Mouse (Mus musculus): ENCODE data around the gene Olfr1212.

The Olfr1212 gene

DNA sequence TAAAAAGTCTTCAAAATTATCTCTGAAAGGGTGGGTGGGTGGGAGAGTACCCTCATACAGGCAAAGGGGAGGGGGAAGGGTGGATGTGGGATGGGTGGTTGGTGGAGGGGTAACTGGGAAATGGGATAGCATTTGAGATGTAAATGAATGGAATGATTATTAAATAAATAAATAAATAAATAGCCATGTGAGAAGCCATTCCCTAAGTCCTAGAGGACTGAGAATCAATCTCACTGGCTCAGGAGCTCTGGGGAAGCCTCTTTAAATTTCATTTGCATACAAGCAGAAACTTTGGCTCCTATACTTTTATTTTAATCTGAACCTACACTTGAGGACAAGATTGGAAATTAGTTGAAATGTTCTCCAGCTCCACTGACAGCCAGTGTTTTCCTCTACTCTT is at the start of gene Olfr1212:
Olfr1212 (plus strand) TSS at position 301 of the 400 bp plus-strand sequence.
- DNase-seq = no peak

DNA sequence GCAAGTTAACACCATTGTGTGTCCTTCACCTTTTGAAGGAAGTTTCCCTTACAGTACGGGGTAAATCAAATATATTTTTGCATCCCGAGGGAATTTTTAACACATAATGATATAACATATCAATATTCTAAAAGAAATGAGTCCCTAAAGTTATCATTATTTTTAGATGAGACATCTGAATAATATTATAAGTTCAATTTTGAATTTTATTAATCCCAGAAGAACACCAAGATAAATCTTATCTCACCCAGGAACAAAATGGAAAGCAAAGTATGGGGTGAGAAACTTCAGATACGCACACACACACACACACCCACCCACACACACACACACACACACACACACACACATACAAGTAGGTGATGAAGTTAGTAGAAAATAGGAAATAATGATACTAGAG is 38.7 kb upstream of the Olfr1212 start, which contains the start of gene Olfr1209:
Olfr1209 (minus strand) TSS at position 101 of the 400 bp plus-strand sequence.
- no peak for DNase-seq

DNA sequence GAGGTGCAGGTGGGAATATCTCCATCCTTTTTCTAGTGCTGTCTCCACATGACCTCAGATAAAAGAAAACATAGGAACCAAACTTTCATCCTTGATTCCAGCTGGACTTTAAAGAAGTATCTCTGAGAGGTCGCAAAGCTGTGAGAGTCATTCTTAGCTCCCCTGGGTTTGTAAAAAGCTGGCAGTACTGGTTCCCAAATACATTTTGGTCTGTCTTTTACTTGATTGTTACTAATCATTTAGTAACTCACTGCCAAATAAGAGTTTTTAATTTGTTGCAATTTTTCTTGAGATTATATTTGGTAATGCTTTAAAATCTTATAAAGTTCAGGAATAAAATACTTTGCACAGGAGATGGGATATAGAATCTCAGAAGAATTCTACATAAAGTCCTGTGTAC is 15.8 kb upstream of the Olfr1212 start, which contains the start of gene Olfr1211:
Olfr1211 (minus strand) TSS at position 101 of the 400 bp plus-strand sequence.
- no peak for DNase-seq

DNA sequence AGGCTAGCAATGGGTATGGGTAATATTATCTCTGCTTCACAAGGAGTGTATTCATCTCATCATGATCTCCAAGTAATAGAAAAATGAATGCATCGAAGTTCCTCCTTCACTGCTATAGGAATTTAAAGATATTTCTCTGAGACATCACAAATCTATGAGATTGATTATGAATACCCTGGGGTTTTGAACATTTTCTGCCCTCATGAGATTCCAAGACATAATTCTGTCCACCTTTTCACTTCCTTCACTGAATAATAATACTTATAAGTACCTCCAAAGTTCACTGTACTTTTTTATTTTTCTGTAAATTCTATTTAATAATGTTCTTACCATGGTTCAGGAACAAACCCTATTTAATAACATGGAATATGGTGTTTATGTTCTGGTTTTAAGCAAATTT is 26.4 kb downstream of the Olfr1212 start, which contains the start of gene Gm13762:
Gm13762 (minus strand) TSS at position 101 of the 400 bp plus-strand sequence.
- no peak for DNase-seq

DNA sequence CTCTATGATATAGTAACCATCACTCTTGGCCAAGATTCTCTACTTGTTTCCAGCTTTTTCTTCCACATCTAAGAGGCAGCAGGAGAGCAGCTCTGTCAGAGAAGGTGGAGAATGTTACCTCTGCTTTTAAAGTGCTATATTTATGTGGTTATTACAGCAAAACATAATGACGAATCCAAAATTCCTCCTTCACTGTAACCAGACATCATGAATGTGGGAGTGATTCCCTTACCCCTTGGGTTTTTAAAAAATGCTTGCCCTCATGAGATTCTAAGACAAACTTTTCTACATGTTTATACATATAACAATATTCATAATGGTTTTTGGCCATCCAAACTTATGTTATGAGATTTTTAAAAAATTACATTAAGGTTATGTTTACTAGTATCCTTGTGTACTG is 38.8 kb downstream of the Olfr1212 start, which contains the start of gene Olfr1214:
Olfr1214 (minus strand) TSS at position 101 of the 400 bp plus-strand sequence.
- DNase-seq = no peak

DNA sequence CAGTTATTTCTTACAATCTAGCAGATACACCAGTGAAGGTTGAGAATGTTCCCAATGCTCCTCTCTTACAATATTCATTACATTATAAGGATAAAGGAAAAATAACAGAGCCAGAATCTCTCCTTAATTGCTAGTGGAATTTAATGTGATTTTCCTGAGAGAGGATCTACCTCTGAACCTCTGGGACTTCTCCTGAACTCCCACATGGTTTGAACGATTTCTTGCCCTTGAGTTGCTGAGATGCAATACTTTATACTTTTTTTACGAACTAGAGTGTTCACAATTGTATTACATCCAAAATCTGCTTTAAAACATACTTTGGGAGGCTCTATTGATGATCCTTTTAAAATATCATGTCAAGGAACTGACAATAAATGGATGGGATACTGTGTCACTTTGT is 53.1 kb downstream of the Olfr1212 start, which contains the start of gene Olfr1215:
Olfr1215 (minus strand) TSS at position 101 of the 400 bp plus-strand sequence.
- no peak for DNase-seq

Measured in thymus, postnatal 14 days (tissue).